Mouse (Mus musculus) lung, embryonic 16.5 days (tissue): ENCODE data around the gene Rgl1. TPM values are rescaled to one million over a fixed set of nuclear protein-coding genes. Genes with fewer than 3 reads are reported as not detected.

Experiments
- ATAC-seq: fragments of 200-750 bp; cut with Nextera tagmentation; 2 replicates; pipeline ENCODE4 v1.8.0; 2017; ENCODE audit warnings: low read depth, mild to moderate bottlenecking, moderate library complexity
- H3K27ac ChIP-seq: fragments of 300-500 bp; sonication (generic); 2 replicates; pipeline ENCODE4 v1.5.1; 2014; ENCODE audit warnings: mild to moderate bottlenecking, control low read depth, low read length
- H3K27me3 ChIP-seq: fragments of 300-500 bp; sonication (generic); 2 replicates; pipeline ENCODE4 v1.6.1; 2014; ENCODE audit warnings: low read depth, low read length, mixed read lengths; ENCODE audit not compliant: control insufficient read depth, insufficient read depth
- H3K36me3 ChIP-seq: fragments of 300-500 bp; sonication (generic); 2 replicates; pipeline ENCODE4 v1.6.1; 2014; ENCODE audit warnings: low read length; ENCODE audit not compliant: control insufficient read depth, insufficient read depth
- H3K4me1 ChIP-seq: fragments of 300-500 bp; sonication (generic); replicated peaks from 2 replicates; pipeline ENCODE4 v1.6.1; 2014; ENCODE audit warnings: low read length, mixed read lengths; ENCODE audit not compliant: control insufficient read depth, insufficient read depth
- H3K4me2 ChIP-seq: fragments of 300-500 bp; sonication (generic); 2 replicates; pipeline ENCODE4 v1.6.1; 2014; ENCODE audit warnings: low read depth, low read length, control low read depth
- H3K4me3 ChIP-seq: fragments of 300-500 bp; sonication (generic); 2 replicates; pipeline ENCODE4 v1.5.1; 2014; ENCODE audit warnings: mild to moderate bottlenecking, low read length, control low read depth
- H3K9ac ChIP-seq: fragments of 300-500 bp; sonication (generic); 2 replicates; pipeline ENCODE4 v1.6.1; 2014; ENCODE audit warnings: low read length, control low read depth
- H3K9me3 ChIP-seq: fragments of 300-500 bp; sonication (generic); 2 replicates; pipeline ENCODE4 v1.6.1; 2016; ENCODE audit warnings: low read length; ENCODE audit not compliant: control insufficient read depth
- WGBS: fragments of 180-500 bp; shearing (Covaris S2); extraction: QIAGEN DNeasy Blood & Tissue Kit; methylation state at CpG from one replicate; pipeline ENCODE4 v1.1.7; 2014; 5-methylcytosine and 5-hydroxymethylcytosine counted together
- polyA plus RNA-seq: library from polyadenylated mRNA; unstranded; fragments of >200 nt; fragmentation: Nextera tagmentation; extraction: Ambion mirVana; gene quantifications from 2 replicates; pipeline ENCODE4 v1.2.1, GENCODE M21; 2015

Gene Rgl1
- 49.1 and 53.4 TPM in 2 replicates for polyA plus RNA-seq

GRCm38 (mm10) chr1:152766032-152766772, at the start of gene Rgl1, which contains the start of gene Arpc5:
TSS of gene Rgl1 (minus strand) at chr1:152766351.
TSS of gene Arpc5 (plus strand) at chr1:152766542.
- under 1% methylated on average over 82 of the region's 86 CpGs for WGBS

DNA sequence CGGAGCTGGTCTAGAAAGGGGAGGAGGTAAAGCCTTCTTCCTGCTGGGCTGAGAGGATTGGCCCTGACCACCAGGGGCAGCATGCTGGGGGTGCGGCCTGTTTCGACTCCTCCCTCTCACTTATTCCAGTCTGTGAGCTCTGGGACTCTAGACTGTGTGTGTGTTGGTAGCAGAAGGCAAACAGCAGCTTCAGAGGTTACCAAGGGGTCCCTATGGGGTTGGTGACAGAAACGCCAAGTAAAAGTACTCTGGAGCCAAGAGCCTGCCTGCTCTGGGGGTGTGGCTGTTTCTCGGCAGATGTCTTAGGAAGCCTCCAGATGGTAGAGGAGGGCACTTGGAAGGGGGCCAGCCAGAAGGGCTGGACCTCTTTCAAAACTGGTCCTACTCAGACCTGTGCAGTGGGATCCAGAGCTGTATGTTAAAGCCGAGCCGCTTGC, 49.1 kb upstream of the Rgl1 start:
- peak overlapping the region; percentile 42 for H3K4me2 ChIP-seq
- peaks cover 8% of the 10 kb centered on the region for H3K4me1 ChIP-seq
- peak; percentile 76 for ATAC-seq
- H3K27me3 ChIP-seq = no peaks in the 10 kb centered on the region
- 21% methylated on average over 7 of the region's 7 CpGs for WGBS
- H3K27ac ChIP-seq = no peak overlapping the region
- peak overlapping the region; percentile 23 for H3K4me3 ChIP-seq
- H3K9me3 ChIP-seq = no peaks in the 10 kb centered on the region
- no peak overlapping the region for H3K9ac ChIP-seq
- no peaks in the 10 kb centered on the region for H3K36me3 ChIP-seq

More at GRCm38 (mm10) chr1:152766032-152766772, at the start of gene Rgl1, which contains the start of gene Arpc5:
- H3K9ac ChIP-seq = peak within 1 kb of the TSS; percentile 92
- peak within 1 kb of the TSS; percentile 67 for H3K27ac ChIP-seq
- peaks cover 8% of the 10 kb centered on the region; the same call in 1 of the 2 replicates for H3K36me3 ChIP-seq
- H3K4me3 ChIP-seq = peak within 1 kb of the TSS; percentile 80
- H3K9me3 ChIP-seq = no peaks in the 10 kb centered on the region
- peaks cover 17% of the 10 kb centered on the region for H3K4me1 ChIP-seq
- H3K27me3 ChIP-seq = no peaks in the 10 kb centered on the region; the same call in none of the 2 replicates
- peak within 1 kb of the TSS; percentile 100 for H3K4me2 ChIP-seq
- peak; percentile 98 for ATAC-seq

DNA sequence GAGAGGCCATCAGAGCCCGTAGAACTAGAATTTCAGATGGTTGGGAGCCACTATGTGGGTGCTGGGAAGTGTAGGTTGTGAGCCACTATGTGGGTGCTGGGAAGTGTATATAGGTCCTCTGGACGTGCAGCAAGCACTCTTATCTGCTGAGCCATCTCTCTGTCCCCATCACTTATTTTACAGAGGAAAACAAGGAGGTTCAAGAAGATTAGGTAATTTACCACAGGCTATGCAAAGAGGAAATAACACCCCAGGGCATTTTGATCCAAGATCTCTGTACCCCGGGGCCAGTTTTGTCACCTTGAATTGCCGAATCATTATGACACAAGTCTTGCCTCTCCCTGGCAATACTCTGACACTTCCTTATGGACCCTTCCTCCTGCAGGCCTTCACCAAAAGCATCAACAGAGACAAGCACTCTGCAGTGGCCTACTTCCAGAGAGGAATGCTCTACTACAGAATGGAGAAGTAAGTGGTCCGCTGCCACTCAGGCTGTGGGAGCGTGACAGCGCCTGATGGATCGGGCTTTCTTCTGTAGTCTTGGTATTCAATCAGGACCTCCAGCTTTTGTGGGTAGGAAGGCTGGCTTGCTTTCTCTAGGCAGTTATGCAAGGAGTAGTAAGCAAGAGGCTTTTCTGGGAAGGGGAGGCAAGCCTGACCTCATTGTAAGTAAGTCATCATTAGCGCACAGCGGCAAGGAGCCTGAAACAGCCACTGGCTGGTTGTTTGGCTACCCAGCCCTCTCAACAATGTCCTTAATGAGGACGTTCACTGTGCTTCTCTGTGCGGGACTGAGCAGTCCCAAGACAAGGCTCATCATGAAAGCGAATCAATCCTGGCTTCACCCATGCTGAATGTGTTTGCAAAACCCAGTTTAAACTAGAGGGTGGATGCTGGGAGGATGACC, 44.6 kb upstream of the Rgl1 start:
- 74% methylated on average over 13 of the region's 13 CpGs for WGBS
- no peak for ATAC-seq
- Histone ChIP-seq H3K27me3 (no peaks in the 10 kb centered on the region), H3K9ac (no peak overlapping the region), H3K27ac (no peak overlapping the region), H3K36me3 (no peaks in the 10 kb centered on the region), H3K4me3 (no peak overlapping the region), H3K4me2 (no peak overlapping the region), H3K4me1 (peaks cover 8% of the 10 kb centered on the region), H3K9me3 (no peaks in the 10 kb centered on the region)

DNA sequence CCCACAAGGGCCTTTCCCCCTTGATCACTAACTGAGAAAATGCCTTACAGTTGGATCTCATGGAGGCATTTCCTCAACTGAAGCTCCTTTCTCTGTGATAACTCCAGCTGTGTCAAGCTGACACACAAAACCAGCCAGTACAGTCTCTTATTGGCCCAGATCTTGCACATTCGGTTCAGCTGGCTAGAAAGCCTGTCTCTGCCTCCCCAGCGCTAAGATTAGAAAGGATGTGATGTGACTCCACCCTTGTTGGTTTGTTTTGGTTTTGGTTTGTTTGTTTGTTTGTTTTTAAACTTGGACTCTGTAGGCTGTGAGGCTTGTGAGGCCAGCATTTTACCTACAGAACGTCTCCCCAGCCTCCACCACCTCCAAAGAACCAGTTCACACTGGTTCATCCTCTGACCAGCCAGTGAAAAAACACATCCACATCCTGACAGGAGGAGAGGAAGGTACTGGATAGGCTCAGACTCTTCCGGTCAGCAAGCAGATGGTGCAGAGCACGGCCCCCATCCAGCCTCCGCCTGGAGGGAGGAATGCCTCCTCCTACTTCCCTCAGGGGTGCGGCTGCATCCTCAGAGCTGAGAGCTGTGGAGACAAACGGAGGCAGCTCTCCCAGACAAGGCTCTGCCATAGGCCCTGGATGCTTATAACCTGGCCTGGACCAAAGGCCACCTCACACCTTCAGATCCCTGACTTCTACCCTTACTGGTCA, 43.5 kb upstream of the Rgl1 start:
- Histone ChIP-seq H3K27me3 (no peaks in the 10 kb centered on the region), H3K27ac (no peak overlapping the region), H3K9ac (no peak overlapping the region), H3K4me1 (no peaks in the 10 kb centered on the region), H3K9me3 (no peaks in the 10 kb centered on the region), H3K4me2 (no peak overlapping the region), H3K4me3 (no peak overlapping the region), H3K36me3 (no peaks in the 10 kb centered on the region)
- ATAC-seq = peak; percentile 78; the same call in 1 of the 2 replicates
- WGBS = 29% methylated on average over 8 of the region's 8 CpGs

- Histone ChIP-seq H3K4me1 (no peaks in the 10 kb centered on the region), H3K9ac (no peak overlapping the region), H3K4me2 (no peak overlapping the region), H3K27me3 (no peaks in the 10 kb centered on the region), H3K27ac (no peak overlapping the region), H3K9me3 (no peaks in the 10 kb centered on the region), H3K36me3 (no peaks in the 10 kb centered on the region), H3K4me3 (no peak overlapping the region)
- ATAC-seq = no peak
- 95% methylated on average over 2 of the region's 2 CpGs for WGBS
Measured at GRCm38 (mm10) chr1:152808392-152808680, 42.2 kb upstream of the Rgl1 start.

- H3K27ac ChIP-seq = no peak overlapping the region
- H3K36me3 ChIP-seq = no peaks in the 10 kb centered on the region
- no peaks in the 10 kb centered on the region for H3K27me3 ChIP-seq
- no peak overlapping the region for H3K9ac ChIP-seq
- H3K4me1 ChIP-seq = no peaks in the 10 kb centered on the region
- H3K4me3 ChIP-seq = no peak overlapping the region
- ATAC-seq = no peak
- whole genome bisulfite sequencing = 74% methylated on average over 18 of the region's 18 CpGs
- H3K4me2 ChIP-seq = no peak overlapping the region
- H3K9me3 ChIP-seq = no peaks in the 10 kb centered on the region
Measured at GRCm38 (mm10) chr1:152807619-152808391, 41.7 kb upstream of the Rgl1 start.

DNA sequence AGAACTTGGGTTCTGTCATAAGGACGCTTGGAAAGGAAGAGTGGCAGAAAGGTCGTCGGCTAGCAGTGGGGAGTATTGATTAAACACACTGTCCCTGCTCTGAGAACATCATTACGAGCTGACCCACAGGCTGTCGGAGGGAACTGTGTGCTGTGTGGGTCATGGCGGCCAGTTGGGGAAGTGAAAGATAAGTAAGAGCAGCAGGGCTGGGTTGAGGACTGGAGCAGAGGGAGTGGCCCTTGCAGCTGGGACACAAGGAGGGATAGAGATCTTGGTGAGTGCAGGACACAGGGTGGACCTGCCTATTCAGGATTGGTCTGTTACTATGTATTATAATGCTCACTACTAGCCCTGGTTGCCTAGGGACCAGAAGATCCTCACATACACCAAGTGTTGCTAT, 38.8 kb upstream of the Rgl1 start:
- ATAC-seq = no peak
- H3K36me3 ChIP-seq = no peaks in the 10 kb centered on the region
- no peaks in the 10 kb centered on the region; the same call in 1 of the 2 replicates for H3K4me1 ChIP-seq
- H3K9me3 ChIP-seq = no peaks in the 10 kb centered on the region
- H3K27me3 ChIP-seq = no peaks in the 10 kb centered on the region
- H3K9ac ChIP-seq = no peak overlapping the region
- H3K4me3 ChIP-seq = no peak overlapping the region
- H3K27ac ChIP-seq = no peak overlapping the region
- H3K4me2 ChIP-seq = no peak overlapping the region
- 74% methylated on average over 6 of the region's 6 CpGs for WGBS

GRCm38 (mm10) chr1:152800633-152801176, 34.6 kb upstream of the Rgl1 start:
- H3K27ac ChIP-seq = no peak overlapping the region
- no peak overlapping the region for H3K4me2 ChIP-seq
- 81% methylated on average over 13 of the region's 13 CpGs for WGBS
- no peaks in the 10 kb centered on the region for H3K36me3 ChIP-seq
- H3K27me3 ChIP-seq = no peaks in the 10 kb centered on the region
- H3K4me1 ChIP-seq = peaks cover 3% of the 10 kb centered on the region; the same call in 1 of the 2 replicates
- H3K9ac ChIP-seq = no peak overlapping the region
- ATAC-seq = no peak
- no peaks in the 10 kb centered on the region for H3K9me3 ChIP-seq
- H3K4me3 ChIP-seq = no peak overlapping the region
